Mouse (Mus musculus) embryonic facial prominence, embryonic 12.5 days (tissue): Measurements from ENCODE around the gene Olfr598. TPM values are rescaled to one million over a fixed set of nuclear protein-coding genes. Genes with fewer than 3 reads are reported as not detected.
"Not testable (repeated sequence)": the region's sequence is repeated elsewhere in the genome, so short reads cannot be mapped to it uniquely, and the experiment has no call there.

Experiments
- ATAC-seq: fragments of 200-750 bp; cut with Nextera tagmentation; 2 replicates; pipeline ENCODE4 v1.8.0; 2017; ENCODE audit not compliant: insufficient number of reproducible peaks, insufficient read depth, low FRiP score, low TSS enrichment
- H3K27ac ChIP-seq: fragments of 300-500 bp; sonication (generic); 2 replicates; pipeline ENCODE4 v1.5.1; 2016; ENCODE audit warnings: mild to moderate bottlenecking
- H3K27me3 ChIP-seq: fragments of 300-500 bp; sonication (generic); 2 replicates; pipeline ENCODE4 v1.6.1; 2016; ENCODE audit warnings: mild to moderate bottlenecking, moderate library complexity
- H3K36me3 ChIP-seq: fragments of 300-500 bp; sonication (generic); 2 replicates; pipeline ENCODE4 v1.6.1; 2016; ENCODE audit warnings: mild to moderate bottlenecking
- H3K4me1 ChIP-seq: fragments of 300-500 bp; sonication (generic); 2 replicates; pipeline ENCODE4 v1.6.1; 2016
- H3K4me2 ChIP-seq: fragments of 300-500 bp; sonication (generic); replicated peaks from 2 replicates; pipeline ENCODE4 v1.6.1; 2016; ENCODE audit warnings: mild to moderate bottlenecking, moderate library complexity
- H3K4me3 ChIP-seq: fragments of 300-500 bp; sonication (generic); 2 replicates; pipeline ENCODE4 v1.5.1; 2016; ENCODE audit warnings: mild to moderate bottlenecking
- H3K9ac ChIP-seq: fragments of 300-500 bp; sonication (generic); 2 replicates; pipeline ENCODE4 v1.6.1; 2016; ENCODE audit warnings: mild to moderate bottlenecking, moderate library complexity
- H3K9me3 ChIP-seq: fragments of 300-500 bp; sonication (generic); 2 replicates; pipeline ENCODE4 v1.6.1; 2016; ENCODE audit warnings: mild to moderate bottlenecking, moderate library complexity
- WGBS: fragments of 180-500 bp; shearing (Covaris S2); methylation state at CpG from one replicate; pipeline ENCODE4 v1.1.7; 2016; 5-methylcytosine and 5-hydroxymethylcytosine counted together
- polyA plus RNA-seq: library from polyadenylated mRNA; unstranded; fragments of >200 nt; fragmentation: Nextera tagmentation; extraction: Ambion mirVana; gene quantifications from 2 replicates; pipeline ENCODE4 v1.2.1, GENCODE M21; 2016

Gene Olfr598
- polyA plus RNA-seq: not detected in 2 replicates

GRCm38 (mm10) chr7:103323268-103323667 is at the start of gene Olfr598:
TSS of gene Olfr598 (plus strand) at chr7:103323568.
- Histone ChIP-seq H3K4me2 (no peak within 1 kb of the TSS), H3K9ac (no peak within 1 kb of the TSS), H3K27me3 (no peaks in the 10 kb centered on the region)

GRCm38 (mm10) chr7:103305348-103305747 is 18.0 kb upstream of the Olfr598 start, which contains the start of gene Olfr596:
TSS of gene Olfr596 (plus strand) at chr7:103305648.
- 84% methylated on average over 2 of the region's 2 CpGs for WGBS
- not testable (repeated sequence) for H3K4me1 ChIP-seq, H3K9me3 ChIP-seq, H3K36me3 ChIP-seq, H3K9ac ChIP-seq, H3K27me3 ChIP-seq, H3K4me3 ChIP-seq, H3K4me2 ChIP-seq, ATAC-seq, H3K27ac ChIP-seq

More at GRCm38 (mm10) chr7:103323268-103323667, at the start of gene Olfr598:
- no peaks in the 10 kb centered on the region for H3K4me1 ChIP-seq
- H3K36me3 ChIP-seq: no peaks in the 10 kb centered on the region
- no peak within 1 kb of the TSS for H3K27ac ChIP-seq
- ATAC-seq: no peak
- H3K4me3 ChIP-seq: no peak within 1 kb of the TSS
- H3K9me3 ChIP-seq: no peaks in the 10 kb centered on the region

GRCm38 (mm10) chr7:103316015-103316414 is 7.4 kb upstream of the Olfr598 start, which contains the start of gene Olfr597:
TSS of gene Olfr597 (plus strand) at chr7:103316315.
- H3K9ac ChIP-seq, H3K4me3 ChIP-seq, ATAC-seq, H3K9me3 ChIP-seq, H3K27me3 ChIP-seq, H3K27ac ChIP-seq, H3K36me3 ChIP-seq, H3K4me1 ChIP-seq, H3K4me2 ChIP-seq: not testable (repeated sequence)
- WGBS: 89% methylated on average over 2 of the region's 2 CpGs

GRCm38 (mm10) chr7:103335617-103336016 is 12.2 kb downstream of the Olfr598 start, which contains the start of gene Olfr599:
TSS of gene Olfr599 (plus strand) at chr7:103335917.
- Histone ChIP-seq H3K27me3 (no peaks in the 10 kb centered on the region), H3K4me1 (no peaks in the 10 kb centered on the region), H3K9ac (no peak within 1 kb of the TSS), H3K4me2 (no peak within 1 kb of the TSS), H3K27ac (no peak within 1 kb of the TSS), H3K36me3 (no peaks in the 10 kb centered on the region), H3K9me3 (no peaks in the 10 kb centered on the region), H3K4me3 (no peak within 1 kb of the TSS)
- no peak for ATAC-seq
- WGBS: 83% methylated on average over 1 of the region's 1 CpGs

- no peaks in the 10 kb centered on the region for H3K4me1 ChIP-seq
These were observed 26.2 kb downstream of the Olfr598 start, which contains the start of gene Olfr600 for GRCm38 (mm10) chr7:103349569-103349968. TSS of gene Olfr600 (minus strand) at chr7:103349669.

GRCm38 (mm10) chr7:103362555-103362954 is 39.2 kb downstream of the Olfr598 start, which contains the start of gene Olfr601:
TSS of gene Olfr601 (minus strand) at chr7:103362655.
- H3K4me2 ChIP-seq: no peak within 1 kb of the TSS
- H3K27ac ChIP-seq: no peak within 1 kb of the TSS
- H3K36me3 ChIP-seq: no peaks in the 10 kb centered on the region
- 77% methylated on average over 1 of the region's 1 CpGs for WGBS
- H3K27me3 ChIP-seq: no peaks in the 10 kb centered on the region
- no peak for ATAC-seq
- H3K9ac ChIP-seq: no peak within 1 kb of the TSS
- H3K4me1 ChIP-seq: no peaks in the 10 kb centered on the region
- no peaks in the 10 kb centered on the region for H3K9me3 ChIP-seq
- no peak within 1 kb of the TSS for H3K4me3 ChIP-seq

More at GRCm38 (mm10) chr7:103349569-103349968, 26.2 kb downstream of the Olfr598 start, which contains the start of gene Olfr600:
- H3K4me3 ChIP-seq: no peak within 1 kb of the TSS
- H3K4me2 ChIP-seq: no peak within 1 kb of the TSS
- no peak within 1 kb of the TSS for H3K27ac ChIP-seq
- H3K9me3 ChIP-seq: no peaks in the 10 kb centered on the region
- ATAC-seq: no peak
- H3K9ac ChIP-seq: no peak within 1 kb of the TSS
- H3K27me3 ChIP-seq: no peaks in the 10 kb centered on the region
- no peaks in the 10 kb centered on the region for H3K36me3 ChIP-seq

Other genes with a start within 250 kb of the Olfr598 start
- gene Olfr584, start 241.7 kb upstream of the Olfr598 start, polyA plus RNA-seq: not detected in 2 replicates
- not detected in 2 replicates for gene Olfr585, start 225.8 kb upstream of the Olfr598 start, polyA plus RNA-seq
- not detected in 2 replicates for gene Olfr586, start 197.9 kb upstream of the Olfr598 start, polyA plus RNA-seq
- not detected in 2 replicates for gene Olfr588-ps1, start 182.7 kb upstream of the Olfr598 start, polyA plus RNA-seq
- not detected in 2 replicates for gene Olfr589, start 167.2 kb upstream of the Olfr598 start, polyA plus RNA-seq
- gene Olfr591, start 145.2 kb upstream of the Olfr598 start, polyA plus RNA-seq: not detected in 2 replicates
- not detected in 2 replicates for gene Olfr592, start 138.8 kb upstream of the Olfr598 start, polyA plus RNA-seq
- not detected in 2 replicates for gene Olfr593, start 111.7 kb upstream of the Olfr598 start, polyA plus RNA-seq
- not detected in 2 replicates for gene Olfr594, start 106.6 kb upstream of the Olfr598 start, polyA plus RNA-seq
- not detected in 2 replicates for gene Usp17ld, start 71.1 kb upstream of the Olfr598 start, polyA plus RNA-seq
- not detected in 2 replicates for gene Olfr596, start 17.9 kb upstream of the Olfr598 start, polyA plus RNA-seq
- not detected in 2 replicates for gene Olfr597, start 7.3 kb upstream of the Olfr598 start, polyA plus RNA-seq
- gene Olfr599, start 12.3 kb downstream of the Olfr598 start, polyA plus RNA-seq: not detected in 2 replicates
- not detected in 2 replicates for gene Olfr600, start 26.1 kb downstream of the Olfr598 start, polyA plus RNA-seq
- gene Olfr601, start 39.1 kb downstream of the Olfr598 start, polyA plus RNA-seq: not detected in 2 replicates
- not detected in 2 replicates for gene Olfr603, start 62.6 kb downstream of the Olfr598 start, polyA plus RNA-seq
- gene Usp17lc, start 91.5 kb downstream of the Olfr598 start, polyA plus RNA-seq: not detected in 2 replicates
- not detected in 2 replicates for gene Olfr605, start 121.9 kb downstream of the Olfr598 start, polyA plus RNA-seq
- gene Olfr606, start 125.5 kb downstream of the Olfr598 start, polyA plus RNA-seq: not detected in 2 replicates
- not detected in 2 replicates for gene Olfr607, start 140.6 kb downstream of the Olfr598 start, polyA plus RNA-seq
- not detected in 2 replicates for gene Olfr608, start 146.3 kb downstream of the Olfr598 start, polyA plus RNA-seq
- gene Olfr609, start 174.5 kb downstream of the Olfr598 start, polyA plus RNA-seq: not detected in 2 replicates
- gene Olfr610, start 188.6 kb downstream of the Olfr598 start, polyA plus RNA-seq: not detected in 2 replicates
- not detected in 2 replicates for gene Olfr611, start 197.3 kb downstream of the Olfr598 start, polyA plus RNA-seq
- not detected in 2 replicates for gene Olfr612, start 219.1 kb downstream of the Olfr598 start, polyA plus RNA-seq
- gene Olfr613, start 224.5 kb downstream of the Olfr598 start, polyA plus RNA-seq: not detected in 2 replicates
- gene Olfr615, start 232.5 kb downstream of the Olfr598 start, polyA plus RNA-seq: not detected in 2 replicates
- not detected in 2 replicates for gene Olfr616, start 245.6 kb downstream of the Olfr598 start, polyA plus RNA-seq
- 0.15 TPM in 1 of 2 replicates, not detected in the other for gene Olfr617, start 249.5 kb downstream of the Olfr598 start, polyA plus RNA-seq